Mouse (Mus musculus) heart, adult 2 months (tissue): ENCODE results near the gene AC161166.1. TPM values are rescaled to one million over a fixed set of nuclear protein-coding genes. Genes with fewer than 3 reads are reported as not detected.

ENCODE experiments used
- DNase-seq, 2 experiments: peaks; one replicate each; pipeline ENCODE4 v3.0.0; 2021
- H3K27ac ChIP-seq: fragments of 200-600 bp; 2 replicates; pipeline ENCODE4 v1.8.1; 2022
- H3K27me3 ChIP-seq: fragments of 200-500 bp; 2 replicates; pipeline ENCODE4 v1.6.1; 2012; ENCODE audit warnings: mild to moderate bottlenecking, low read length, inconsistent platforms, mixed read lengths; ENCODE audit not compliant: control insufficient read depth, insufficient read depth
- H3K36me3 ChIP-seq: fragments of 200-500 bp; 2 replicates; pipeline ENCODE4 v1.6.1; 2012; ENCODE audit warnings: low read length, inconsistent platforms; ENCODE audit not compliant: control insufficient read depth, insufficient read depth
- H3K4me1 ChIP-seq: fragments of 200-500 bp; 2 replicates; pipeline ENCODE4 v1.6.1; 2011; ENCODE audit warnings: low read length; ENCODE audit not compliant: control insufficient read depth, insufficient read depth
- H3K4me3 ChIP-seq: fragments of 200-600 bp; 2 replicates; pipeline ENCODE4 v1.8.1; 2022
- H3K79me2 ChIP-seq: fragments of 200-500 bp; replicated peaks from 2 replicates; pipeline ENCODE4 v1.6.1; 2012; ENCODE audit warnings: mild to moderate bottlenecking, inconsistent platforms, low read length, moderate library complexity, mixed read lengths; ENCODE audit not compliant: control insufficient read depth, insufficient read depth
- H3K9ac ChIP-seq: fragments of 200-500 bp; 2 replicates; pipeline ENCODE4 v1.6.1; 2012; ENCODE audit warnings: low read depth, mild to moderate bottlenecking, control low read depth, inconsistent platforms, low read length, mixed read lengths
- CTCF ChIP-seq: fragments of 200-600 bp; IDR thresholded peaks from 2 replicates; pipeline ENCODE4 v1.8.1; 2022; ENCODE audit warnings: antibody characterized with exemption, mild to moderate bottlenecking, moderate library complexity
- EP300 ChIP-seq: fragments of 200-500 bp; IDR thresholded peaks from 2 replicates; pipeline ENCODE4 v1.6.1; 2011; ENCODE audit warnings: low read depth, low read length, control low read depth; ENCODE audit not compliant: insufficient read depth
- POLR2A ChIP-seq: fragments of 200-500 bp; IDR thresholded peaks from 2 replicates; pipeline ENCODE4 v1.6.1; 2011; ENCODE audit warnings: mild to moderate bottlenecking, low read depth, low read length, control low read depth; ENCODE audit not compliant: insufficient read depth
- WGBS: fragments of 180-500 bp; shearing (Covaris S2); methylation state at CpG from one replicate; pipeline ENCODE4 v1.1.7; 2018; 5-methylcytosine and 5-hydroxymethylcytosine counted together
- intact Hi-C: fragments of 180-260 bp; cut with DNase I; formaldehyde crosslinking; loops from one replicate; pipeline ENCODE4 v1.15.1; 2025
- polyA plus RNA-seq: library from polyadenylated mRNA; depleted of rRNA; stranded (reverse); fragments of >200 nt; gene quantifications from 2 replicates; pipeline ENCODE4 v1.2.3, GENCODE M21; 2012
- total RNA-seq, 2 experiments: library from RNA; stranded (reverse); gene quantifications; 2 replicates each; pipeline ENCODE4 v1.2.3; 2021

The AC161166.1 gene
- total and polyA plus RNA-seq, 3 experiments, result 0.04 TPM; not detected in 2

DNA sequence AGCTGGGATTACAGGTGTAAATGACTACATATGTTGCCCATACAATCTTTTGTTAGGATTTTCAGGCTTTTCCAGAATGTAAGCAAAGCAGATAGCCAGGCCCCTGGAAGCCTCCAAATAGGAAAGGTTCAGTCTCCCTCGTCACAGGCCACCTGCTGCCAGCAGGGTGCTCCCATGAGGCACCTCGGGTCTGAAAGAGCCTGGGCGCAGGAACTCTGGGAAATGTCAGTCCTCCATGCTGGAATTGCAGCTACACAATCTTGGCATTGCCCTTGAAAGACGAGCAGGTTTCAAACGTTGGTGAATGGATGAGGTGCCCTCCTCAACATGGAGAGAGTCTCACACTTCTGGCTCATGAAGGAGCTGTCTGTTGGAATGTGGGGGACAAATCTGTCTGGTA is 25.9 kb upstream of the AC161166.1 start:
- Histone ChIP-seq H3K79me2 (peaks cover 2% of the 10 kb centered on the region; the same call in 1 of the 2 replicates), H3K4me1 (no peaks in the 10 kb centered on the region), H3K4me3 (no peak overlapping the region), H3K9ac (no peak overlapping the region), H3K36me3 (no peaks in the 10 kb centered on the region), H3K27me3 (no peaks in the 10 kb centered on the region), H3K27ac (no peak overlapping the region)
- DNase-seq, result peak in 1 of 2 experiments; percentile 17
- 24% methylated on average over 5 of the region's 5 CpGs for WGBS
- TF ChIP-seq POLR2A (0 out of 2 replicates have a peak, but pooled peaks have one; percentile 2), EP300 (no peak), CTCF (peak; percentile 41)
- intact Hi-C loops, result loop anchor here (10.0 kb wide), 1 partner anchor 437 kb away; the partner anchor contains the start of gene Rabac1

DNA sequence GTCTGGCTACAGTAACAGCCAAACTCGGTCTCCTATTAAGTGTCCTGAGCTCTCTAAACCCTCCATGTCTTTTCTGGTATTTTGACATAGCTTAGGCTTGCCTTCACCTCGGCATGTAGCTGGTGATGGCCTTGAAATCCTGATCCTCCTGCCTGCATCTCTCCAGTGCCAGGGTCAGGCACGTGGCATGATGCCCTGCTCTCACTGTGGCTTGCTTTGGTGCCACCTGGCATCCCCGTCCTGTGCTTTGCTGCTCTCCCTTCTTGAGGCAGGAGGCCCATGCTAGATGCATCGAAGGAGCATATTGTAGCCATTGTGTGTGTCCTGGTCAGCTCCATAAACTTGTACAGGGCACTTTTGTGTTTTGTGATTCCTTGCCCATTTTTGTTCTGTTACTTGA is 25.3 kb upstream of the AC161166.1 start:
- H3K4me1 ChIP-seq, result no peaks in the 10 kb centered on the region
- no peak overlapping the region for H3K4me3 ChIP-seq
- no peaks in the 10 kb centered on the region for H3K27me3 ChIP-seq
- DNase-seq, result no peak
- peaks cover 2% of the 10 kb centered on the region; the same call in 1 of the 2 replicates for H3K79me2 ChIP-seq
- no peak overlapping the region for H3K27ac ChIP-seq
- 73% methylated on average over 5 of the region's 5 CpGs for WGBS
- no peak for TF ChIP-seq POLR2A
- no peak for TF ChIP-seq CTCF
- TF ChIP-seq EP300, result no peak
- intact Hi-C loops, result loop anchor here (10.0 kb wide), 1 partner anchor 437 kb away; the partner anchor contains the start of gene Rabac1
- no peak overlapping the region for H3K9ac ChIP-seq
- no peaks in the 10 kb centered on the region for H3K36me3 ChIP-seq

DNA sequence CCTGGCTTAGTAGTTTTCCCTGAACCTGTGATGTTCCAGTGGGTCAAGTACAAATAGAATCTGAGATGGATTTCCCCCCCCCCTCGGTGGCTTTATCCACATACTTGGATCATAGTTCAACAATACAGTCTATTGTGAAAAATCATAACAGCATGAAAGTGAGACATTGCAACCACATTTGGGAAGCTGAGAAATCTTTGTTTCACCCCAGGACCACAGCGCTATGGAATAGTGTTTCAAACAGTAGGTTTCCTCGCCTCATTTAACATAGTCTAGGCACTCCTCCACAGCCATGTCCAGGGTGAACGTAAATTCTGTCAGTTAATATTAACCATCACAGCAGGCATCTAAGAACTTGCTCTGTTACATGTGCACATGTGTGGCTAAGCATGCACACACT is 24.8 kb upstream of the AC161166.1 start:
- no peak for TF ChIP-seq CTCF
- TF ChIP-seq POLR2A, result no peak
- TF ChIP-seq EP300, result no peak
- H3K27ac ChIP-seq, result no peak overlapping the region
- WGBS, result 86% methylated on average over 4 of the region's 4 CpGs

DNA sequence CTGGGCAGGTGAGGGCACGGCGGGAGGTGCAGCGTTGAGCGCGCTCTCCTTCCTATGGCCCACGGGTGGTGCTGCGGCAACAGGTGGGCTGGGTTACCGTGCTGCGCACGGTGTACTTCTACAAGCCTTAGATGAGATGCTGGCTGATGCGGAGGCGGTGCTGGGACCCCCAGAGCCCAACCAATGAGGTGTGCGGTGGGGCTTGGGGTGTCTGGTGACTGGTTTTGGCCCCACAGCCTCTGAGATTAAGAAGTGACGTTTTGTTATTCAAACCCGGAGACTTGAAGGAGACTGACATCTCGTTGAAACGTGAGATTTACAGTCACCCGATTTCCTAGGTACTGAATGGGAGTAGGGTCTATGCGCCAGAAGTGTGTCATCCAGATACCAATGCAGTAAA is 22.0 kb upstream of the AC161166.1 start:
- peaks cover 2% of the 10 kb centered on the region; the same call in 1 of the 2 replicates for H3K79me2 ChIP-seq
- intact Hi-C loops, result loop anchor here (5.0 to 10.0 kb wide), 3 partner anchors 58 to 440 kb away; partner anchors contain the start of gene Rabac1
- peaks cover 2% of the 10 kb centered on the region; the same call in 1 of the 2 replicates for H3K4me1 ChIP-seq
- no peaks in the 10 kb centered on the region for H3K27me3 ChIP-seq
- no peak for TF ChIP-seq CTCF
- TF ChIP-seq EP300, result no peak
- TF ChIP-seq POLR2A, result no peak
- no peak overlapping the region for H3K27ac ChIP-seq
- no peak for DNase-seq
- 74% methylated on average over 19 of the region's 19 CpGs for WGBS
- H3K4me3 ChIP-seq, result no peak overlapping the region
- H3K9ac ChIP-seq, result no peak overlapping the region
- H3K36me3 ChIP-seq, result peaks cover 3% of the 10 kb centered on the region; the same call in 1 of the 2 replicates

More for the DNA sequence above, 24.8 kb upstream of the AC161166.1 start:
- Histone ChIP-seq H3K9ac (no peak overlapping the region), H3K36me3 (peaks cover 1% of the 10 kb centered on the region; the same call in 1 of the 2 replicates), H3K79me2 (peaks cover 2% of the 10 kb centered on the region; the same call in 1 of the 2 replicates), H3K4me1 (no peaks in the 10 kb centered on the region), H3K27me3 (no peaks in the 10 kb centered on the region), H3K4me3 (no peak overlapping the region)
- DNase-seq, result no peak
- intact Hi-C loops, result loop anchor here (10.0 kb wide), 1 partner anchor 438 kb away; the partner anchor contains the start of gene Rabac1

DNA sequence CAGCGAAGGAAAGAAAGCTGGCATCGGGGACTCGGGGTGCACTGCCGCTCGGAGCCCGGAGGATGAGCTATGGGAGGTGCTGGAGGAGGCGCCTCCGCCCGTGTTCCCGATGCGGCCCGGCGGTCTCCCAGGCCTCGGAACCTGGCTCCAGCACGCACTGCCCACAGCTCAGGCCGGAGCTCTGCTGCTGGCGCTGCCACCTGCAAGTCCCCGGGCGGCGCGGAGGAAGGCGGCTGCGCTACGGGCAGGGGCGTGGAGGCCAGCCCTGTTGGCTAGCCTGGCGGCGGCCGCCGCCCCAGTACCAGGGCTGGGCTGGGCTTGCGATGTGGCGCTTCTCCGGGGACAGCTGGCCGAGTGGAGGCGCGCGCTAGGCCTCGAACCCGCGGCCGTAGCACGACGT is 21.6 kb upstream of the AC161166.1 start:
- no peak overlapping the region for H3K9ac ChIP-seq
- no peaks in the 10 kb centered on the region for H3K27me3 ChIP-seq
- no peak overlapping the region for H3K27ac ChIP-seq
- DNase-seq, result no peak
- H3K79me2 ChIP-seq, result peaks cover 2% of the 10 kb centered on the region; the same call in 1 of the 2 replicates
- peaks cover 3% of the 10 kb centered on the region; the same call in 1 of the 2 replicates for H3K36me3 ChIP-seq
- H3K4me1 ChIP-seq, result peaks cover 2% of the 10 kb centered on the region; the same call in 1 of the 2 replicates
- WGBS, result 75% methylated on average over 42 of the region's 42 CpGs
- H3K4me3 ChIP-seq, result no peak overlapping the region
- intact Hi-C loops, result loop anchor here (5.0 to 10.0 kb wide), 3 partner anchors 58 to 441 kb away; partner anchors contain the start of gene Rabac1
- TF ChIP-seq POLR2A (no peak), CTCF (no peak), EP300 (no peak)

DNA sequence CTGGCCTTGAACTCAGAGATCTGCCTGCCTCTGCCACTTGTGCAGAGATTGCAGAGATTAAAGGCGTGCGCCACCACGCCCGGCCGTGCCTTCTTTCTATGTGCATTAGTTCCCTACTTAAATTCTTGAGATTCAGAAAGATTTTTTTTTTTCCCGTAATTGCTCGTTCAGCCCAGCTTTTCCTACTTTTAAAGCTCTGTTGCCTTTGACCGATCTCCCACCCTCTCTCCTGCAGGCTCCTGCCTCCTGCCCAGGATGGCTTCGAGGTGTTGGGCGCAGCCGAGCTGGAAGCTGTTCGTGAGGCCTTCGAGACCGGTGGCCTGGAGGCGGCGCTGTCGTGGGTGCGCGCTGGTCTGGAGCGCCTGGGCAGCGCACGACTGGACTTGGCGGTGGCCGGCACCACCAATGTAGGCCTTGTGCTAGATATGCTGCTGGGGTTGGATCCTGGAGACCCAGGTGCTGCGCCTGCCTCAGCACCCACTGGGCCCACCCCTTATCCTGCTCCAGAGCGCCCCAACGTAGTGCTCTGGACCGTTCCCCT is 20.8 kb upstream of the AC161166.1 start:
- no peak for TF ChIP-seq CTCF
- no peak for TF ChIP-seq POLR2A
- no peak for TF ChIP-seq EP300
- DNase-seq, result no peak
- intact Hi-C loops, result loop anchor here (5.0 to 10.0 kb wide), 3 partner anchors 59 to 442 kb away; partner anchors contain the start of gene Rabac1
- 87% methylated on average over 26 of the region's 28 CpGs for WGBS
- Histone ChIP-seq H3K27me3 (no peaks in the 10 kb centered on the region), H3K79me2 (peaks cover 2% of the 10 kb centered on the region; the same call in 1 of the 2 replicates), H3K36me3 (peaks cover 3% of the 10 kb centered on the region; the same call in 1 of the 2 replicates), H3K4me1 (peaks cover 2% of the 10 kb centered on the region; the same call in 1 of the 2 replicates), H3K27ac (no peak overlapping the region), H3K9ac (no peak overlapping the region), H3K4me3 (no peak overlapping the region)
